Mouse (Mus musculus) limb, embryonic 13.5 days (tissue): Measurements from ENCODE around the gene A830031A19Rik. TPM values are rescaled to one million over a fixed set of nuclear protein-coding genes. Genes with fewer than 3 reads are reported as not detected.

Experiments
- ATAC-seq: fragments of 200-750 bp; cut with Nextera tagmentation; 2 replicates; pipeline ENCODE4 v1.8.0; 2017; ENCODE audit warnings: low read depth, moderate number of reproducible peaks, moderate TSS enrichment; ENCODE audit not compliant: low FRiP score
- H3K27ac ChIP-seq: fragments of 300-500 bp; sonication (generic); 2 replicates; pipeline ENCODE4 v1.5.1; 2015; ENCODE audit warnings: inconsistent platforms, mild to moderate bottlenecking, moderate library complexity
- H3K27me3 ChIP-seq: fragments of 300-500 bp; sonication (generic); 2 replicates; pipeline ENCODE4 v1.6.1; 2015; ENCODE audit warnings: mild to moderate bottlenecking, inconsistent platforms
- H3K36me3 ChIP-seq: fragments of 300-500 bp; sonication (generic); 2 replicates; pipeline ENCODE4 v1.6.1; 2015; ENCODE audit warnings: inconsistent platforms, mild to moderate bottlenecking, moderate library complexity
- H3K4me1 ChIP-seq: fragments of 300-500 bp; sonication (generic); 2 replicates; pipeline ENCODE4 v1.6.1; 2015; ENCODE audit warnings: inconsistent platforms
- H3K4me2 ChIP-seq: fragments of 300-500 bp; sonication (generic); replicated peaks from 2 replicates; pipeline ENCODE4 v1.6.1; 2015; ENCODE audit warnings: inconsistent platforms, mild to moderate bottlenecking, moderate library complexity
- H3K4me3 ChIP-seq: fragments of 300-500 bp; sonication (generic); 2 replicates; pipeline ENCODE4 v1.5.1; 2015; ENCODE audit warnings: moderate library complexity, mild to moderate bottlenecking, inconsistent platforms
- H3K9ac ChIP-seq: fragments of 300-500 bp; sonication (generic); 2 replicates; pipeline ENCODE4 v1.6.1; 2015; ENCODE audit warnings: mild to moderate bottlenecking, inconsistent platforms
- H3K9me3 ChIP-seq: fragments of 300-500 bp; sonication (generic); 2 replicates; pipeline ENCODE4 v1.6.1; 2016; ENCODE audit warnings: inconsistent platforms
- WGBS: fragments of 180-500 bp; shearing (Covaris S2); methylation state at CpG from one replicate; pipeline ENCODE4 v1.1.7; 2015; 5-methylcytosine and 5-hydroxymethylcytosine counted together
- polyA plus RNA-seq: library from polyadenylated mRNA; unstranded; fragments of >200 nt; fragmentation: Nextera tagmentation; extraction: Ambion mirVana; gene quantifications from 2 replicates; pipeline ENCODE4 v1.2.1, GENCODE M21; 2015

Gene A830031A19Rik
- polyA plus RNA-seq, 1 experiment from 2014 or later, result not detected

GRCm38 (mm10) chr11:24081016-24081686 lies 6.3 kb upstream of the A830031A19Rik start:
- peaks cover 31% of the 10 kb centered on the region for H3K4me1 ChIP-seq

GRCm38 (mm10) chr11:24080541-24080940 lies 5.7 kb upstream of the A830031A19Rik start:
- peak overlapping the region; percentile 99 for H3K27ac ChIP-seq
- H3K27me3 ChIP-seq, result no peaks in the 10 kb centered on the region
- ATAC-seq, result peak; percentile 14
- no peaks in the 10 kb centered on the region for H3K9me3 ChIP-seq
- peaks cover 26% of the 10 kb centered on the region for H3K4me1 ChIP-seq
- H3K4me2 ChIP-seq, result peak overlapping the region; percentile 96
- H3K36me3 ChIP-seq, result peaks cover 5% of the 10 kb centered on the region
- H3K4me3 ChIP-seq, result peak overlapping the region; percentile 87
- under 1% methylated on average over 30 of the region's 30 CpGs for WGBS
- H3K9ac ChIP-seq, result peak overlapping the region; percentile 99

More at GRCm38 (mm10) chr11:24081016-24081686, 6.3 kb upstream of the A830031A19Rik start:
- WGBS, result under 1% methylated on average over 35 of the region's 35 CpGs
- ATAC-seq, result peak; percentile 60
- Histone ChIP-seq H3K4me3 (peak overlapping the region; percentile 87), H3K9ac (peak overlapping the region; percentile 99), H3K27me3 (no peaks in the 10 kb centered on the region), H3K36me3 (peaks cover 11% of the 10 kb centered on the region), H3K9me3 (no peaks in the 10 kb centered on the region), H3K27ac (peak overlapping the region; percentile 99), H3K4me2 (peak overlapping the region; percentile 96)

GRCm38 (mm10) chr11:24079392-24080391 lies 4.8 kb upstream of the A830031A19Rik start:
- Histone ChIP-seq H3K9me3 (no peaks in the 10 kb centered on the region), H3K9ac (peak overlapping the region; percentile 99), H3K27ac (peak overlapping the region; percentile 99), H3K4me3 (peak overlapping the region; percentile 87), H3K4me2 (peak overlapping the region; percentile 96), H3K4me1 (peaks cover 27% of the 10 kb centered on the region), H3K27me3 (no peaks in the 10 kb centered on the region), H3K36me3 (no peaks in the 10 kb centered on the region)
- ATAC-seq, result no peak
- under 1% methylated on average over 43 of the region's 43 CpGs for WGBS

- WGBS, result under 1% methylated on average over 38 of the region's 38 CpGs
- H3K4me1 ChIP-seq, result peaks cover 30% of the 10 kb centered on the region
- ATAC-seq, result no peak
These were observed 4.0 kb upstream of the A830031A19Rik start for GRCm38 (mm10) chr11:24078706-24079316.

GRCm38 (mm10) chr11:24077795-24078705 lies 3.2 kb upstream of the A830031A19Rik start, which contains the start of gene Bcl11a:
Gene Bcl11a, plus strand, starts transcription at chr11:24078056.
- H3K27me3 ChIP-seq, result 0 out of 2 replicates have a peak, but pooled peaks cover 4% of the 10 kb centered on the region
- peak within 1 kb of the TSS; percentile 87 for H3K4me3 ChIP-seq
- no peaks in the 10 kb centered on the region for H3K9me3 ChIP-seq
- peaks cover 31% of the 10 kb centered on the region for H3K4me1 ChIP-seq
- peak; percentile 66 for ATAC-seq
- under 1% methylated on average over 49 of the region's 51 CpGs for WGBS
- no peaks in the 10 kb centered on the region for H3K36me3 ChIP-seq
- peak within 1 kb of the TSS; percentile 99 for H3K27ac ChIP-seq
- H3K9ac ChIP-seq, result peak within 1 kb of the TSS; percentile 99
- H3K4me2 ChIP-seq, result peak within 1 kb of the TSS; percentile 96

More at GRCm38 (mm10) chr11:24078706-24079316, 4.0 kb upstream of the A830031A19Rik start:
- Histone ChIP-seq H3K4me3 (peak overlapping the region; percentile 87), H3K9ac (peak overlapping the region; percentile 99), H3K27ac (peak overlapping the region; percentile 99), H3K27me3 (no peaks in the 10 kb centered on the region), H3K36me3 (no peaks in the 10 kb centered on the region), H3K4me2 (peak overlapping the region; percentile 96), H3K9me3 (no peaks in the 10 kb centered on the region)

- ATAC-seq, result peak; percentile 61
- WGBS, result under 1% methylated on average over 59 of the region's 59 CpGs
- Histone ChIP-seq H3K27me3 (0 out of 2 replicates have a peak, but pooled peaks cover 4% of the 10 kb centered on the region), H3K9ac (peak overlapping the region; percentile 99), H3K4me3 (peak overlapping the region; percentile 87), H3K4me1 (peaks cover 26% of the 10 kb centered on the region), H3K9me3 (no peaks in the 10 kb centered on the region), H3K36me3 (no peaks in the 10 kb centered on the region), H3K27ac (peak overlapping the region; percentile 99), H3K4me2 (peak overlapping the region; percentile 96)
These were observed 2.2 kb upstream of the A830031A19Rik start for GRCm38 (mm10) chr11:24076821-24077730.

GRCm38 (mm10) chr11:24076127-24076650 lies 1.3 kb upstream of the A830031A19Rik start:
- Histone ChIP-seq H3K4me2 (peak overlapping the region; percentile 96), H3K36me3 (no peaks in the 10 kb centered on the region), H3K9ac (peak overlapping the region; percentile 99), H3K27me3 (0 out of 2 replicates have a peak, but pooled peaks cover 4% of the 10 kb centered on the region), H3K4me1 (peaks cover 28% of the 10 kb centered on the region), H3K4me3 (peak overlapping the region; percentile 87), H3K27ac (peak overlapping the region; percentile 99), H3K9me3 (no peaks in the 10 kb centered on the region)
- whole genome bisulfite sequencing, result under 1% methylated on average over 31 of the region's 32 CpGs
- ATAC-seq, result peak; percentile 25; the same call in 1 of the 2 replicates

GRCm38 (mm10) chr11:24075486-24076126 lies 752 bp upstream of the A830031A19Rik start:
- H3K9me3 ChIP-seq, result no peaks in the 10 kb centered on the region
- peak overlapping the region; percentile 99 for H3K27ac ChIP-seq
- H3K4me2 ChIP-seq, result peak overlapping the region; percentile 96
- under 1% methylated on average over 17 of the region's 17 CpGs for WGBS
- peaks cover 28% of the 10 kb centered on the region for H3K4me1 ChIP-seq
- no peaks in the 10 kb centered on the region for H3K36me3 ChIP-seq
- H3K9ac ChIP-seq, result peak overlapping the region; percentile 99
- 0 out of 2 replicates have a peak, but pooled peaks cover 4% of the 10 kb centered on the region for H3K27me3 ChIP-seq
- peak overlapping the region; percentile 87 for H3K4me3 ChIP-seq
- ATAC-seq, result no peak

- Histone ChIP-seq H3K4me1 (peaks cover 28% of the 10 kb centered on the region), H3K4me2 (peak overlapping the region; percentile 96), H3K27ac (no peak overlapping the region), H3K36me3 (no peaks in the 10 kb centered on the region), H3K27me3 (0 out of 2 replicates have a peak, but pooled peaks cover 4% of the 10 kb centered on the region), H3K4me3 (peak overlapping the region; percentile 87), H3K9me3 (no peaks in the 10 kb centered on the region), H3K9ac (no peak overlapping the region; the same call in none of the 2 replicates)
- ATAC-seq, result no peak
- WGBS, result under 1% methylated on average over 18 of the region's 18 CpGs
These were observed 748 bp downstream of the A830031A19Rik start for GRCm38 (mm10) chr11:24074021-24074591.
